ENCODE assay signal across 28 mouse cellular contexts in genomic region chr4:117984206-117984605, GRCm38 (mm10). TPM values are rescaled to one million over a fixed set of nuclear protein-coding genes. Genes with fewer than 3 reads are reported as not detected.
DNase-seq lines count a peak whose midpoint lies in the region; ATAC-seq and TF ChIP-seq lines count a peak whose summit lies in the region.
"Had no signal": no experiment of that assay in that cellular context is flagged by ENCODE, and none has a peak within 500 bp of the region (broad histone marks: within the 10 kb centered on the region; RNA-seq: fewer than 3 reads in every experiment).

No protein-coding gene starts in this region.

- peaks cover 50% of the 10 kb centered on the region for H3K4me1 ChIP-seq in heart, postnatal 0 days (ENCODE audit: control insufficient read depth, insufficient read depth)
- peaks cover 46% of the 10 kb centered on the region for H3K4me1 ChIP-seq in heart, embryonic 10.5 days
- no peaks in the 10 kb centered on the region for H3K4me1 ChIP-seq in midbrain, embryonic 11.5 days (ENCODE audit: control insufficient read depth, insufficient read depth, low read length)
- no peaks in the 10 kb centered on the region for H3K4me1 ChIP-seq in midbrain, postnatal 0 days (ENCODE audit: insufficient read depth, low read length)
- peaks cover 36% of the 10 kb centered on the region for H3K4me1 ChIP-seq in stomach, embryonic 16.5 days (ENCODE audit: control insufficient read depth, insufficient read depth, low read length)
- peaks cover 18% of the 10 kb centered on the region for H3K4me1 ChIP-seq in forebrain, embryonic 10.5 days
- H3K4me1 ChIP-seq: forebrain, embryonic 13.5 days had no signal

- no peaks in the 10 kb centered on the region for H3K9me3 ChIP-seq in heart, postnatal 0 days (replicated peaks; ENCODE audit: control insufficient read depth, low read length)
- no peaks in the 10 kb centered on the region for H3K9me3 ChIP-seq in heart, embryonic 10.5 days
- H3K9me3 ChIP-seq in midbrain, embryonic 11.5 days (ENCODE audit: control insufficient read depth, low read length) = no peaks in the 10 kb centered on the region
- no peaks in the 10 kb centered on the region for H3K9me3 ChIP-seq in midbrain, postnatal 0 days (ENCODE audit: low read length)
- no peaks in the 10 kb centered on the region for H3K9me3 ChIP-seq in stomach, embryonic 16.5 days (replicated peaks; ENCODE audit: control insufficient read depth, low read length)
- no peaks in the 10 kb centered on the region for H3K9me3 ChIP-seq in forebrain, embryonic 10.5 days
- H3K9me3 ChIP-seq: embryonic facial prominence, embryonic 10.5 days; embryonic facial prominence, embryonic 13.5 days; forebrain, embryonic 13.5 days; G1E; hindbrain, embryonic 10.5 days; hindbrain, embryonic 13.5 days had no signal

- 93% methylated on average over 3 of the region's 3 CpGs for WGBS in heart, postnatal 0 days
- WGBS in heart, embryonic 10.5 days = 89% methylated on average over 3 of the region's 3 CpGs
- 93% methylated on average over 3 of the region's 3 CpGs for WGBS in midbrain, embryonic 11.5 days
- 99% methylated on average over 3 of the region's 3 CpGs for WGBS in midbrain, postnatal 0 days
- 89% methylated on average over 3 of the region's 3 CpGs for WGBS in stomach, embryonic 16.5 days
- 94% methylated on average over 3 of the region's 3 CpGs for whole genome bisulfite sequencing in forebrain, embryonic 10.5 days

- no peak for TF ChIP-seq EP300 in heart, postnatal 0 days (IDR thresholded peaks at IDR 0.05; ENCODE audit: low read depth)

- no peaks in the 10 kb centered on the region for H3K27me3 ChIP-seq in heart, postnatal 0 days (ENCODE audit: control insufficient read depth, insufficient read depth, low read length)
- no peaks in the 10 kb centered on the region for H3K27me3 ChIP-seq in heart, embryonic 10.5 days (ENCODE audit: insufficient read depth, poor library complexity, severe bottlenecking)
- H3K27me3 ChIP-seq in midbrain, embryonic 11.5 days (ENCODE audit: control insufficient read depth, insufficient read depth, low read length) = no peaks in the 10 kb centered on the region
- H3K27me3 ChIP-seq in midbrain, postnatal 0 days (ENCODE audit: insufficient read depth, low read length) = no peaks in the 10 kb centered on the region
- no peaks in the 10 kb centered on the region for H3K27me3 ChIP-seq in stomach, embryonic 16.5 days (ENCODE audit: control insufficient read depth, insufficient read depth, low read length)
- H3K27me3 ChIP-seq in forebrain, embryonic 10.5 days (ENCODE audit: poor library complexity, severe bottlenecking) = no peaks in the 10 kb centered on the region
- H3K27me3 ChIP-seq: CH12.LX; embryonic facial prominence, embryonic 13.5 days; forebrain, embryonic 13.5 days; hindbrain, embryonic 13.5 days had no signal

- no peak for DNase-seq in heart, postnatal 0 days (ENCODE audit: low spot score)
- no peak for DNase-seq in heart, embryonic 10.5 days (ENCODE audit: low spot score)
- DNase-seq in midbrain, embryonic 11.5 days (ENCODE audit: low spot score, missing footprints) = peak; percentile 60
- DNase-seq in midbrain, postnatal 0 days (ENCODE audit: low spot score) = no peak
- peak; percentile 2 for DNase-seq in urinary bladder, postnatal 14 days (ENCODE audit: low spot score)
- DNase-seq in urinary bladder, adult 2 months (ENCODE audit: low spot score) = no peak
- no peak for DNase-seq in forebrain, embryonic 10.5 days (ENCODE audit: extremely low spot score, low spot score)
- DNase-seq: adrenal gland, adult 2 months; adrenal gland, postnatal 25 days; B cell, adult 2 months; cerebellum, adult 11-12 months; embryo, embryonic 11 days; gastrocnemius, postnatal 10 days; gastrocnemius, postnatal 36 days; heart, adult 18-20 months; heart, postnatal 10 days; heart, postnatal 36 days had no signal

- 0 out of 2 replicates have a peak overlapping the region, but pooled peaks have one; percentile 80 for H3K27ac ChIP-seq in heart, postnatal 0 days (ENCODE audit: low read depth)
- no peak overlapping the region for H3K27ac ChIP-seq in heart, embryonic 10.5 days
- H3K27ac ChIP-seq in midbrain, embryonic 11.5 days (ENCODE audit: low read depth, low read length) = no peak overlapping the region
- no peak overlapping the region for H3K27ac ChIP-seq in midbrain, postnatal 0 days (ENCODE audit: low read depth, low read length)
- 0 out of 2 replicates have a peak overlapping the region, but pooled peaks have one; percentile 88 for H3K27ac ChIP-seq in stomach, embryonic 16.5 days (ENCODE audit: low read length)
- no peak overlapping the region for H3K27ac ChIP-seq in forebrain, embryonic 10.5 days
- H3K27ac ChIP-seq: embryonic facial prominence, embryonic 10.5 days; embryonic facial prominence, embryonic 13.5 days; forebrain, embryonic 13.5 days; hindbrain, embryonic 10.5 days; hindbrain, embryonic 13.5 days had no signal

- no peak overlapping the region for H3K4me3 ChIP-seq in heart, postnatal 0 days (ENCODE audit: low read depth, low read length)
- no peak overlapping the region for H3K4me3 ChIP-seq in heart, embryonic 10.5 days
- no peak overlapping the region for H3K4me3 ChIP-seq in midbrain, embryonic 11.5 days (ENCODE audit: low read depth, low read length)
- no peak overlapping the region for H3K4me3 ChIP-seq in midbrain, postnatal 0 days (ENCODE audit: low read depth, low read length)
- H3K4me3 ChIP-seq in stomach, embryonic 16.5 days (replicated peaks; ENCODE audit: low read length) = no peak overlapping the region
- H3K4me3 ChIP-seq in forebrain, embryonic 10.5 days = no peak overlapping the region
- H3K4me3 ChIP-seq: embryonic facial prominence, embryonic 10.5 days; embryonic facial prominence, embryonic 13.5 days; erythroblast, embryonic 14.5 days; forebrain, embryonic 13.5 days; hindbrain, embryonic 10.5 days; hindbrain, embryonic 13.5 days had no signal

- H3K9ac ChIP-seq in heart, postnatal 0 days (replicated peaks; ENCODE audit: low read depth, low read length) = no peak overlapping the region
- no peak overlapping the region for H3K9ac ChIP-seq in midbrain, embryonic 11.5 days (ENCODE audit: low read length)
- no peak overlapping the region for H3K9ac ChIP-seq in midbrain, postnatal 0 days (replicated peaks; ENCODE audit: low read length, poor library complexity, severe bottlenecking)
- no peak overlapping the region for H3K9ac ChIP-seq in stomach, embryonic 16.5 days (ENCODE audit: low read length)
- H3K9ac ChIP-seq: embryonic facial prominence, embryonic 13.5 days; forebrain, embryonic 13.5 days; hindbrain, embryonic 13.5 days had no signal

- H3K36me3 ChIP-seq in heart, postnatal 0 days (replicated peaks; ENCODE audit: control insufficient read depth, insufficient read depth, low read length) = no peaks in the 10 kb centered on the region
- H3K36me3 ChIP-seq in heart, embryonic 10.5 days = no peaks in the 10 kb centered on the region
- no peaks in the 10 kb centered on the region for H3K36me3 ChIP-seq in midbrain, embryonic 11.5 days (ENCODE audit: control insufficient read depth, insufficient read depth, low read length)
- no peaks in the 10 kb centered on the region for H3K36me3 ChIP-seq in midbrain, postnatal 0 days (ENCODE audit: insufficient read depth, low read length)
- no peaks in the 10 kb centered on the region for H3K36me3 ChIP-seq in stomach, embryonic 16.5 days (ENCODE audit: control insufficient read depth, insufficient read depth, low read length)
- H3K36me3 ChIP-seq in forebrain, embryonic 10.5 days (replicated peaks) = no peaks in the 10 kb centered on the region
- H3K36me3 ChIP-seq: embryonic facial prominence, embryonic 13.5 days; hindbrain, embryonic 13.5 days had no signal

- ATAC-seq in heart, postnatal 0 days (ENCODE audit: insufficient read depth, low read depth) = no peak
- ATAC-seq in midbrain, embryonic 11.5 days (ENCODE audit: low FRiP score) = no peak
- ATAC-seq in midbrain, postnatal 0 days (ENCODE audit: low FRiP score) = no peak
- ATAC-seq in stomach, embryonic 16.5 days (ENCODE audit: insufficient read depth, low FRiP score) = no peak
- ATAC-seq: forebrain, embryonic 13.5 days; forebrain, embryonic 16.5 days; hindbrain, embryonic 16.5 days had no signal

- no peak overlapping the region for H3K4me2 ChIP-seq in heart, postnatal 0 days (ENCODE audit: low read depth, low read length)
- H3K4me2 ChIP-seq in midbrain, embryonic 11.5 days = no peak overlapping the region
- H3K4me2 ChIP-seq in midbrain, postnatal 0 days (ENCODE audit: low read depth, low read length, poor library complexity, severe bottlenecking) = no peak overlapping the region
- no peak overlapping the region for H3K4me2 ChIP-seq in stomach, embryonic 16.5 days (ENCODE audit: low read depth, low read length)
- H3K4me2 ChIP-seq: embryonic facial prominence, embryonic 13.5 days; forebrain, embryonic 13.5 days; hindbrain, embryonic 13.5 days had no signal

- TF ChIP-seq CTCF in heart, postnatal 0 days (IDR thresholded peaks at IDR 0.05; ENCODE audit: low read depth) = no peak
- no peak for TF ChIP-seq CTCF in midbrain, postnatal 0 days (IDR thresholded peaks at IDR 0.05)

RNA-seq across cellular contexts. Expression of gene Artn, which starts 54.6 kb away (rescaled TPM):
- not detected in 2 replicates for total RNA-seq in heart, postnatal 0 days (2014; rRNA removed; ENCODE audit: low replicate concordance)
- polyA plus RNA-seq in heart, postnatal 0 days (2015; fragmentation: Nextera tagmentation; extraction: Ambion mirVana) = 0.14 and 0.16 TPM in 2 replicates
- 0.85 and 1.3 TPM in 2 replicates for polyA plus RNA-seq in heart, embryonic 10.5 days (2016; fragmentation: Nextera tagmentation; extraction: Ambion mirVana)
- polyA plus RNA-seq in midbrain, embryonic 11.5 days (2014; fragmentation: Nextera tagmentation; extraction: Ambion mirVana) = 0.40 and 0.53 TPM in 2 replicates
- 1.7 and 2.0 TPM in 2 replicates for total RNA-seq in midbrain, postnatal 0 days (2014; rRNA removed)
- 0.48 and 0.77 TPM in 2 replicates for polyA plus RNA-seq in midbrain, postnatal 0 days (2015; fragmentation: Nextera tagmentation; extraction: Ambion mirVana)
- 7.2 and 7.8 TPM in 2 replicates for polyA plus RNA-seq in urinary bladder, adult 2 months (2012; rRNA removed)
- 5.3 and 7.8 TPM in 2 replicates for polyA plus RNA-seq in stomach, embryonic 16.5 days (2015; fragmentation: Nextera tagmentation; extraction: Ambion mirVana)
- polyA plus RNA-seq in forebrain, embryonic 10.5 days (2016; fragmentation: Nextera tagmentation; extraction: Ambion mirVana) = 0.44 and 0.58 TPM in 2 replicates
- total RNA-seq: CH12.LX had no signal
- polyA plus RNA-seq: G1E had no signal

Comparison
In these comparisons a context has a peak if more than half of its experiments do, and no peak if none do; other contexts are left out.
1. DNase-seq: peak in midbrain, embryonic 11.5 days (single experiment) and urinary bladder, postnatal 14 days (single experiment); none in heart, postnatal 0 days (single experiment), heart, embryonic 10.5 days (single experiment), midbrain, postnatal 0 days (single experiment), urinary bladder, adult 2 months (single experiment) and forebrain, embryonic 10.5 days (single experiment).
2. H3K27ac ChIP-seq: peak in heart, postnatal 0 days (single experiment) and stomach, embryonic 16.5 days (single experiment); none in heart, embryonic 10.5 days (single experiment), midbrain, embryonic 11.5 days (single experiment), midbrain, postnatal 0 days (single experiment) and forebrain, embryonic 10.5 days (single experiment).